Mouse (Mus musculus): ENCODE measurements around the gene Dag1. TPM values are rescaled to one million over a fixed set of nuclear protein-coding genes. Genes with fewer than 3 reads are reported as not detected.
A peak's percentile ranks its signal among the peaks of the same experiment; 100 is the strongest.
"Not testable (repeated sequence)": the region's sequence is repeated elsewhere in the genome, so short reads cannot be mapped to it uniquely, and the experiment has no call there.

Dag1 gene
- polyA plus RNA-seq, 1 experiment from 2014 or later: 63.3 TPM

DNA sequence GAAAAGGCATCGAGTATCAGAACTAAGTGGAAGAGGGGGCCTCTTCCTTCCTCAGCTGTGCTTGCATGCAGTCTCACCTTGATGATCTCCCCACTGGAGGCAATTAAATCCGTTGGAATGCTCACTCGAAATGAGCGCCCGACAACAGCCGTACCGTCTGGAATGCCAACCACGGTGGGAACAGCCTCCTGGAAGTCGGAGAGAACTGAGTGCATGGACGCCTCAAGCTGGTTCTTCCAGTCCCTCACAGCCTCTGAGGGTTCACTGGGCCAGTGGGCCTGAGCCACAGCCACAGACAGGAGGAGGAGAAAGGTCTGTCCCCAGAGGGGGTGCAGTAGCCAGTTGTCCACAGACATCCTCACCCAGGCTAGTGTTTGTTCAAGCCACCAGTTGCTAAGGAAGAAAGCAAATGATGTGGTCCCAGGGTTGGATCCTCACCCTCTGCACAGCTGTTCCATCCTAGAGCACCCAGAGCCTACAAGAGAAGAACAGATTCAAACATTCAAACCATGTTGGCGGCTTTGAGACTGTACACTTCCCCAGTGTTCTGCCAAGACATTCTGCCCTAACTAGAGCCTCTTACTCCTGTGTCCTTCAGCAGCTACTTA, 45.7 kb downstream of the Dag1 start:
- Histone ChIP-seq H3K9ac (no peak overlapping the region), H3K4me3 (no peak overlapping the region), H3K4me1 (peaks cover 12% of the 10 kb centered on the region), H3K27ac (no peak overlapping the region), H3K36me3 (peaks cover 30% of the 10 kb centered on the region), H3K4me2 (replicated peaks) (no peak overlapping the region), H3K27me3 (no peaks in the 10 kb centered on the region), H3K9me3 (no peaks in the 10 kb centered on the region)
- ATAC-seq (ENCODE audit: low FRiP score, low read depth): no peak
- WGBS: 53% methylated on average over 11 of the region's 11 CpGs

DNA sequence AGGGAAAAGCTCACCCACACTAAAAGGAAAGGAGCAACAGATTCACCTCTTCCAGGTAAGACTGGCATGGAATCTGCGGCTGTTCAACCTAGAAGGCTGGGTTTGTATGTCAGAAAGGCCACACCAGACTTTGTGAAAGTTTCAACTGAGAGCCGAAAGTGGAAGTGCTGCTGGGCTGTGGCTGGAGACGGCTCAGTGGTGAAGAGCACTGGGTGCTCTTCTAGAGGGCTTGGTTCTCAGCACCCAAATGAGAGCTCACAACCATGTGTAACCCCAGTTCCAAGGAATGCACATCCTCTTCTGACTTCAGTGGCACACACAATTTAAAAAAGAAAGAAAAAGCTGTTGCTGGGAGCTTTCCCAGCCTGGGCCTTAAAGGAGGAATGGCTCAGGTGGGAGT, 46.4 kb downstream of the Dag1 start:
- H3K9ac ChIP-seq: no peak overlapping the region
- H3K36me3 ChIP-seq: peaks cover 30% of the 10 kb centered on the region
- no peak for ATAC-seq (ENCODE audit: low FRiP score, low read depth)
- H3K4me2 ChIP-seq (replicated peaks): no peak overlapping the region
- 93% methylated on average over 3 of the region's 3 CpGs for WGBS
- H3K9me3 ChIP-seq: no peaks in the 10 kb centered on the region
- H3K27ac ChIP-seq: no peak overlapping the region
- peaks cover 12% of the 10 kb centered on the region for H3K4me1 ChIP-seq
- no peaks in the 10 kb centered on the region for H3K27me3 ChIP-seq
- H3K4me3 ChIP-seq: no peak overlapping the region

DNA sequence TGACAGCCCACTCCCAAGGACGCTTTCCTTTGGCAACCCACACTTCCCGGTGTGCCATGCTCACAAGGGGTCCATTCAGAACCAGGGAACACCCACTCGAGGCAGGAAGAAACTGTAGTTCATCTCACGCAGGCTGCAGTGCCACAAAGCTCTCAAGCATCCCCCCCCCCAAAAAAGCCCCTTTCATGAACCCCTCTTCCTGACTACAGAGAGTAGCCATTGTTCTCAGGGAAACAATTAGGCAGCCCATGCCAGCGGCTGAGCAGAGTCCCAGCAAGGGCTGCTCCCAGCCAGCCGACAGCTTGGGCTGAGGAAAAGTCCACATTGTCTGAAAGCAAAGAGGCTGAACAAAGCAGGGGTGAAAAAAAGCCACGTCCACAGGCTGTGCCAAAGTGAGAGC, 50.7 kb downstream of the Dag1 start:
- ATAC-seq (ENCODE audit: low FRiP score, low read depth): no peak
- Histone ChIP-seq H3K4me1 (peaks cover 6% of the 10 kb centered on the region; the same call in 1 of the 2 replicates), H3K4me3 (no peak overlapping the region), H3K36me3 (peaks cover 46% of the 10 kb centered on the region), H3K27me3 (no peaks in the 10 kb centered on the region), H3K4me2 (replicated peaks) (no peak overlapping the region), H3K27ac (no peak overlapping the region), H3K9me3 (no peaks in the 10 kb centered on the region), H3K9ac (no peak overlapping the region)
- 59% methylated on average over 7 of the region's 7 CpGs for WGBS

DNA sequence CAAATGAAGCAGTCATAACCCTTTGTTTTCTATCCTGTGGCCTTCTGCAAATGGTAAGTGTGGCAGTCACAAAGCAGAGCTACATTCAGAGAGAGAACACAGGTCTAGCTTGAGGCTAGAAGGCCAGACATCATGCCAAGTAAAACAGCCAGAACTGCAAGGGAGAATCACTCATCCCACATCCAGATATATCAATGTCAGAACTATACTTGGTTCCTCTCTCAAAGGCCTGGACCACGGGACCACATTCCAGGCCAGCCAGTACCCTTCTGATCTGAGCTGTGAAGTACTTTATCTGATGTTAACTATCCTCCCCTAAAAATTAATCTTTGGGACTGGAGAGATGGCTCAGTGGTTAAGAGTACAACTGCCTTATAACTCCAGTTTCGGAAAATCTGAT, 51.3 kb downstream of the Dag1 start:
- H3K4me3 ChIP-seq: no peak overlapping the region
- no peak overlapping the region for H3K4me2 ChIP-seq (replicated peaks)
- H3K27ac ChIP-seq: no peak overlapping the region; the same call in 1 of the 2 replicates
- no peaks in the 10 kb centered on the region for H3K9me3 ChIP-seq
- H3K4me1 ChIP-seq: peaks cover 3% of the 10 kb centered on the region; the same call in 1 of the 2 replicates
- H3K36me3 ChIP-seq: peaks cover 46% of the 10 kb centered on the region
- 88% methylated on average over 2 of the region's 2 CpGs for WGBS
- H3K27me3 ChIP-seq: no peaks in the 10 kb centered on the region
- no peak for ATAC-seq (ENCODE audit: low FRiP score, low read depth)
- no peak overlapping the region for H3K9ac ChIP-seq

DNA sequence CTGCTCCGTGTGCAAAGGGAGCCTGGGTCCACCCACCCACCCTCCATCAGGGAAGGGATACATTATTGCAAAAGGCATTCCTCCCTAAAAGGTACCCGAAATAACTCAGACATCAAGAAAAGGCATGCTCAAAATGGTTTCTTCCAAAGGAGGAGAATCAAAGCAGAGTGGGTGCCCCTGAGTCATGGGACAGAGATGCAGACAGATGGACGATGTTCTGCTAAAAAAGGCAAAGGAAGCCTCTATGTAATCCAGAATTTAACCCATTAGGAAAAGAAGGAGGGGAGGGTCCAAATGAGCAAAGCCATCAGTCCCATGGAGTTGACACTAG, 58.2 kb downstream of the Dag1 start:
- Histone ChIP-seq H3K4me1 (peaks cover 9% of the 10 kb centered on the region), H3K4me2 (replicated peaks) (no peak overlapping the region), H3K27me3 (no peaks in the 10 kb centered on the region), H3K36me3 (peaks cover 36% of the 10 kb centered on the region), H3K27ac (no peak overlapping the region), H3K9ac (no peak overlapping the region), H3K9me3 (no peaks in the 10 kb centered on the region), H3K4me3 (no peak overlapping the region)
- ATAC-seq (ENCODE audit: low FRiP score, low read depth): no peak
- WGBS: 72% methylated on average over 3 of the region's 3 CpGs

DNA sequence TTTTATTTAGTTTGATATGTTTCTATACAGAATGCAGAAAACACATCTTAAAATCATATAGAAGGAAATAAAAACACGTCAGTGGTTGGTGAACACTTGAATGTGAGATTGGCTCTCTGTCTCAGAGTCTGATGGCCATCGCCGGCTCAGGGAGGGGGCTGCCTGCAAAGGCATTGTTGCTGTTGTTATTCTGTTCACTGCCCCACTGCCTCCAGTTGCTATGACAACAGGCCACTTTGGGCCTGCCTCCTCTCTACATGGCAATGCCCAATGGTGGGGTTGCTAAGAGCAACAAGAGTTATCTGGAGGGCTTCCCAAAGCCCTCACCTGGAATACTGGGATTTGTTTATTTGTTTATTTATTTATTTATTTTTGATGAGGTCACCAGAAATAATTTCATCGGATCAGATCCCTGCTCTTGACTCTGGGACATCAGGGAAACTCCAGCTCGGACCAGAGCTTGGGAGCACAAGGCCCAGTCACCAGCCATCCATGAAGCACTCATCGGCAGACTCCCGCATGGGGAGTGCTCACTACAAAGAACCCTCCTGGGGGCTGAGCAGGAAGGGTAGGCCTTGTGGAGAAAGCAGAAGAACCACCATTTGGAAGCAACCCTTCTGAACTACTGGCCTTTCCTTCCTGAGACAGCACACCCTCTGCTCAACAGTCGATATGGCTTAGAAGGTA, 58.7 kb downstream of the Dag1 start:
- no peak overlapping the region for H3K4me3 ChIP-seq
- H3K27me3 ChIP-seq: no peaks in the 10 kb centered on the region
- peaks cover 13% of the 10 kb centered on the region for H3K4me1 ChIP-seq
- ATAC-seq (ENCODE audit: low FRiP score, low read depth): no peak
- H3K4me2 ChIP-seq (replicated peaks): no peak overlapping the region
- H3K9me3 ChIP-seq: no peaks in the 10 kb centered on the region
- no peak overlapping the region for H3K9ac ChIP-seq
- WGBS: 84% methylated on average over 8 of the region's 8 CpGs
- peaks cover 36% of the 10 kb centered on the region for H3K36me3 ChIP-seq
- no peak overlapping the region for H3K27ac ChIP-seq

DNA sequence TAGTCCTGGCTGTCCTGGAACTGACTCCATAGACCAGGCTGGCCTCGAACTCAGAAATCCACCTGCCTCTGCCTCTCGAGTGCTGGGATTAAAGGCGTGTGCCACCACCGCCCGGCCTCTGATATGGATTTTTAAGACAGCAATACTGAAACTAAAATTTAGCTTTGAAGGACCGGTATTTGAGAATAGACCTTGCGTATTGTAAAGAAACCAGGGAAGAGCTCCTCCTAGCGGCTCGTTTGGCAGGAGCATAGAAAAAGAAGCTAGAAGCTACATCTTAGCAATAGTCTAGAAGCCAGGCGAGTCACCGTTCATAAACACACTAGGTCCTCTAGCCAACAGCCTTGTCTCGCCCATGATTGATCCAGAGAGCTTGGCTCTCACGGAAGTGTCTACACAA, 60.7 kb downstream of the Dag1 start:
- WGBS: 33% methylated on average over 13 of the region's 13 CpGs
- Histone ChIP-seq H3K4me3 (no peak overlapping the region), H3K9ac (no peak overlapping the region), H3K4me1 (peaks cover 13% of the 10 kb centered on the region), H3K27ac (no peak overlapping the region), H3K9me3 (no peaks in the 10 kb centered on the region), H3K27me3 (no peaks in the 10 kb centered on the region), H3K36me3 (peaks cover 17% of the 10 kb centered on the region), H3K4me2 (replicated peaks) (no peak overlapping the region)
- no peak for ATAC-seq (ENCODE audit: low FRiP score, low read depth)

DNA sequence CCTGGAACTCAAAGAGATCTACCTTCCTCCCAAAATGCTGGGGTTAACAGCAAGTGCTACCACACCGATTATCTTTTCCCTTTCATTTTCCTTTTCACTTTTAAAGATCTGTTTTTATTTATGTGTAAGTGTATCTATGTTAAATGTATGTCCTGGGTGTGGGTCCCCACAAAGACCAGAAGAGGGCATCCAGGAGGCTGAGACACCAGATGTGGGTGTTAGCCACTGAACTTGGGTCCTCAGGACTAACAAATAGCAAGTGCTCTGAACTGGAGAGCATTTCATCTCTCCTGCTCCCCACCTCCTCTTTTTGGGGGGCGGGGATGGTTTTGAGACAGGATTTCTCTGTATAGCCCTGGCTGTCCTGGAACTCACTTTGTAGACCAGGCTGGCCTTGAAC, 61.6 kb downstream of the Dag1 start:
- H3K36me3 ChIP-seq: peaks cover 9% of the 10 kb centered on the region
- H3K4me3 ChIP-seq: no peak overlapping the region
- WGBS: 96% methylated on average over 2 of the region's 2 CpGs
- H3K9ac ChIP-seq: no peak overlapping the region
- H3K27ac ChIP-seq: no peak overlapping the region
- peaks cover 19% of the 10 kb centered on the region for H3K4me1 ChIP-seq
- H3K9me3 ChIP-seq: no peaks in the 10 kb centered on the region
- no peak for ATAC-seq (ENCODE audit: low FRiP score, low read depth)
- H3K4me2 ChIP-seq (replicated peaks): no peak overlapping the region
- H3K27me3 ChIP-seq: no peaks in the 10 kb centered on the region

DNA sequence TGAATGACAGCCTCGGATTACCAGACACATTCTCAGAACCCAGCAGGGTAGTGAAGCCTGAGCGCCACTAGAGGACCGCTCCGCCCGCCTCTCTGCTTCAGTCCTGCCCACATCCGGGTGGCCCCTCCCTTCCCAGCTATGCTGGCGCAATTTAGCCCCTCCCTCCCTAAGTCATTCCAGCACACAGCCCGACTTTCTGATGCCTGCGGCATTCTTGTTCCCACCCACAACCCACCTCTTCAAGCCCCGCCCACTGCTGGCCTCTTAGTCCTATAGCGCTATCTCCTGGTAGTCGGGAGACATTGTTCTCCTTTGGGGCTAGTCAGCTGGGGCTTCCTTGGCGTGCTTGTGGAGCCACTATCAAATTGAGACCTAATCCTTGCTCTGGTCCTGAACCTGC, 62.6 kb downstream of the Dag1 start:
- Histone ChIP-seq H3K4me2 (replicated peaks) (peak overlapping the region; percentile 56), H3K27ac (no peak overlapping the region), H3K36me3 (peaks cover 1% of the 10 kb centered on the region; the same call in 1 of the 2 replicates), H3K9me3 (no peaks in the 10 kb centered on the region), H3K9ac (no peak overlapping the region), H3K27me3 (no peaks in the 10 kb centered on the region), H3K4me1 (peaks cover 25% of the 10 kb centered on the region), H3K4me3 (peak overlapping the region; percentile 20)
- ATAC-seq (ENCODE audit: low FRiP score, low read depth): peak; percentile 92
- WGBS: 0% methylated on average over 13 of the region's 13 CpGs

DNA sequence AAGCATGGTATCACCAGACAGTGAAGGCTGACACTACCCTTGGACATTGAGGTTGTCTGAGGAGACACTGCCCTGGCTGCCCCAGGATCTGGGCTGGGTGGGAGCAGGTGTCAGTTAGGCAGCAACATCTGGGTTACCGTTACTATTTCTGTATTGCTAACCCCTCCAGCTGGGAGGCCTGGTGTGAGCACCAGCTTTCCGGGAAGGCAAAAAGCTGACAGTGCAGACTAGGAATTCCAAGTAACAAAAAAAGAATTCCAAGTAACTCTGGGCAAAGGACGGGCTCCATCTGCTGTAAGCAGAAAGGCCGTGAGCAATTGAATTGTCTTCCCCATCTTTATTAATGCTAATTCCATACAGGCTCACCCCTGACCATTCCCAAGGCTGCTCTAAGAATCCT, 65.1 kb downstream of the Dag1 start:
- Histone ChIP-seq H3K4me3 (no peak overlapping the region), H3K9me3 (no peaks in the 10 kb centered on the region), H3K27me3 (no peaks in the 10 kb centered on the region), H3K27ac (no peak overlapping the region), H3K36me3 (no peaks in the 10 kb centered on the region), H3K4me1 (peaks cover 25% of the 10 kb centered on the region), H3K4me2 (replicated peaks) (no peak overlapping the region), H3K9ac (no peak overlapping the region)
- 61% methylated on average over 4 of the region's 4 CpGs for WGBS
- ATAC-seq (ENCODE audit: low FRiP score, low read depth): no peak

DNA sequence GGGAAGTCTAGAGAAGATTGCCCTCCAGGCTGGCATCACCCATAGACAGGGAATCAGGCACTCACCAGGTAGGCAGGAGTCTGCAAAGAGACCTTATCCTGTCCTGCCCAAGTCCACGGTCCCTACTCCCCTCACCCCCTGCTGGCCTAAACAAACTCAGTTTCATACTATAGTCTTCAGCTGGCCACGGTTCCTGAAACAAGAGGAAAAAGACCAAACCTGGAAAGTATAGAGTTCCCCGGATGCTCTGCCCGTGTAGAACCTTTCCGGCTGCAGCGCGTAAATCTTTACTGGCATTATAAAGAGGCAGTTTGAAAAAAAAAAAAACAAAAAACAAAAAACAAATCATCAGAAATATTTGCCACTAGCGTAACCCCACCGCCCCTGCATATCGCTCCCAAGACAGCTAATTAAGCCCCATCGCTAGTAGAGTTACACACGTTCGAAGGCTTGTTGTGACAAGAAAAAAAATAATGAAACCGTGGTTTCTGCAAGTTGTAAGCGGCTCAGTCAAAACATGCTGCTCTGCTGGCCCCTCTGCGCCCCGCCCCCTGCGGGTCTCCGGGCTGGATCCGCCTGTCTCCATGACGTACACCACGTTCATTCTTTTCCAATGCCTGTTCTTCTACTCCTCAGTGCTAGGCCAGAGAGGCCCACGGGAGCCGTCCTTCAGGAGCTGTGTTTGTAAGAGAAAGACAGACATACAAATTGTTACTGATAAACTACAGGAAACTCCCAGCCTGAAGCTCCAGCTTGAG, 66.7 kb downstream of the Dag1 start:
- Histone ChIP-seq H3K9ac (peak overlapping the region; percentile 19), H3K36me3 (no peaks in the 10 kb centered on the region), H3K9me3 (no peaks in the 10 kb centered on the region), H3K4me3 (peak overlapping the region; percentile 26), H3K4me1 (peaks cover 25% of the 10 kb centered on the region), H3K27ac (no peak overlapping the region), H3K27me3 (no peaks in the 10 kb centered on the region), H3K4me2 (replicated peaks) (peak overlapping the region; percentile 54)
- ATAC-seq (ENCODE audit: low FRiP score, low read depth): peak; percentile 74; the same call in 1 of the 2 replicates
- 19% methylated on average over 24 of the region's 24 CpGs for WGBS

DNA sequence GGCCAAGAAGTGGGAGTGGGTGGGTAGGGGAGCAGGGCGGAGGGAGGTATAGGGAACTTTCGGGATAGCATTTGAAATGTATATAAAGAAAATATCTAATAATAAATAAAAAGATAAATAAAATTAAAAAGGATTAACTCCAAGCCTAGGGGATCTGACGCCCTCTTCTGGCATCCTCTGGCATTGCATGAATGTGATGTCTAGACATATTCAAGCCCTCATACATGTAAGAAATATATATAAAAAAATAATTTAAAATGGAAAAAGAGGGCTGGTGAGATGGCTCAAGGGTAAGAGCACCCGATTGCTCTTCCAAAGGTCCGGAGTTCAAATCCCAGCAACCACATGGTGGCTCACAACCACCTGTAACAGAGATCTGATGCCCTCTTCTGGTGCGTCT, 67.5 kb downstream of the Dag1 start:
- peaks cover 23% of the 10 kb centered on the region for H3K4me1 ChIP-seq
- WGBS: 75% methylated on average over 6 of the region's 6 CpGs
- not testable (repeated sequence) for H3K9ac ChIP-seq; H3K36me3 ChIP-seq; H3K4me3 ChIP-seq; H3K4me2 ChIP-seq (replicated peaks); H3K9me3 ChIP-seq; ATAC-seq (ENCODE audit: low FRiP score, low read depth); H3K27me3 ChIP-seq; H3K27ac ChIP-seq

Measured in limb, embryonic 13.5 days (tissue).